Mouse (Mus musculus): ENCODE results near the gene Scn2a. TPM values are rescaled to one million over a fixed set of nuclear protein-coding genes. Genes with fewer than 3 reads are reported as not detected.
A peak's percentile ranks its signal among the peaks of the same experiment; 100 is the strongest.

Gene Scn2a
- polyA plus RNA-seq, 1 experiment from 2014 or later, result 9.5 TPM

GRCm38 (mm10) chr2:65679621-65680020, 59.0 kb downstream of the Scn2a start:
- no peak for ATAC-seq (ENCODE audit: low FRiP score)

GRCm38 (mm10) chr2:65685151-65685550, 64.6 kb downstream of the Scn2a start:
- Histone ChIP-seq H3K36me3 (ENCODE audit: control insufficient read depth, insufficient read depth, low read length) (no peaks in the 10 kb centered on the region), H3K27ac (ENCODE audit: low read depth, low read length) (no peak overlapping the region), H3K27me3 (ENCODE audit: control insufficient read depth, insufficient read depth, low read length) (no peaks in the 10 kb centered on the region), H3K9ac (ENCODE audit: low read length) (no peak overlapping the region), H3K9me3 (ENCODE audit: control insufficient read depth, low read length) (no peaks in the 10 kb centered on the region), H3K4me3 (ENCODE audit: low read depth, low read length) (no peak overlapping the region), H3K4me1 (ENCODE audit: control insufficient read depth, insufficient read depth, low read length) (no peaks in the 10 kb centered on the region), H3K4me2 (no peak overlapping the region)
- 83% methylated on average over 3 of the region's 3 CpGs for WGBS
- ATAC-seq (ENCODE audit: low FRiP score), result no peak
- peak; percentile 72 for DNase-seq (ENCODE audit: low spot score, missing footprints)

More at GRCm38 (mm10) chr2:65679621-65680020, 59.0 kb downstream of the Scn2a start:
- no peaks in the 10 kb centered on the region for H3K36me3 ChIP-seq (ENCODE audit: control insufficient read depth, insufficient read depth, low read length)
- H3K9ac ChIP-seq (ENCODE audit: low read length), result no peak overlapping the region
- H3K27ac ChIP-seq (ENCODE audit: low read depth, low read length), result no peak overlapping the region
- no peaks in the 10 kb centered on the region for H3K27me3 ChIP-seq (ENCODE audit: control insufficient read depth, insufficient read depth, low read length)
- no peak overlapping the region for H3K4me3 ChIP-seq (ENCODE audit: low read depth, low read length)
- DNase-seq (ENCODE audit: low spot score, missing footprints), result no peak
- H3K4me1 ChIP-seq (ENCODE audit: control insufficient read depth, insufficient read depth, low read length), result no peaks in the 10 kb centered on the region
- no peak overlapping the region for H3K4me2 ChIP-seq
- 79% methylated on average over 4 of the region's 4 CpGs for WGBS
- H3K9me3 ChIP-seq (ENCODE audit: control insufficient read depth, low read length), result no peaks in the 10 kb centered on the region

- Histone ChIP-seq H3K27ac (ENCODE audit: low read depth, low read length) (no peak overlapping the region), H3K36me3 (ENCODE audit: control insufficient read depth, insufficient read depth, low read length) (no peaks in the 10 kb centered on the region), H3K4me2 (no peak overlapping the region), H3K27me3 (ENCODE audit: control insufficient read depth, insufficient read depth, low read length) (no peaks in the 10 kb centered on the region), H3K9ac (ENCODE audit: low read length) (no peak overlapping the region), H3K4me1 (ENCODE audit: control insufficient read depth, insufficient read depth, low read length) (no peaks in the 10 kb centered on the region), H3K9me3 (ENCODE audit: control insufficient read depth, low read length) (no peaks in the 10 kb centered on the region), H3K4me3 (ENCODE audit: low read depth, low read length) (no peak overlapping the region)
- WGBS, result 89% methylated on average over 6 of the region's 6 CpGs
- ATAC-seq (ENCODE audit: low FRiP score) (no peak), DNase-seq (ENCODE audit: low spot score, missing footprints) (no peak)
These were observed 70.0 kb downstream of the Scn2a start for GRCm38 (mm10) chr2:65690456-65691184.

- ATAC-seq (ENCODE audit: low FRiP score), result no peak
- Histone ChIP-seq H3K4me2 (no peak overlapping the region), H3K27me3 (ENCODE audit: control insufficient read depth, insufficient read depth, low read length) (no peaks in the 10 kb centered on the region)
These were observed 73.9 kb downstream of the Scn2a start for GRCm38 (mm10) chr2:65694485-65694884.

GRCm38 (mm10) chr2:65695061-65695460, 74.5 kb downstream of the Scn2a start:
- no peak for DNase-seq (ENCODE audit: low spot score, missing footprints)

More at GRCm38 (mm10) chr2:65694485-65694884, 73.9 kb downstream of the Scn2a start:
- H3K27ac ChIP-seq (ENCODE audit: low read depth, low read length), result no peak overlapping the region
- 70% methylated on average over 3 of the region's 3 CpGs for WGBS
- no peaks in the 10 kb centered on the region for H3K36me3 ChIP-seq (ENCODE audit: control insufficient read depth, insufficient read depth, low read length)
- no peak overlapping the region for H3K9ac ChIP-seq (ENCODE audit: low read length)
- no peak for DNase-seq (ENCODE audit: low spot score, missing footprints)
- H3K4me3 ChIP-seq (ENCODE audit: low read depth, low read length), result no peak overlapping the region
- no peaks in the 10 kb centered on the region for H3K4me1 ChIP-seq (ENCODE audit: control insufficient read depth, insufficient read depth, low read length)
- H3K9me3 ChIP-seq (ENCODE audit: control insufficient read depth, low read length), result no peaks in the 10 kb centered on the region

GRCm38 (mm10) chr2:65700246-65700645, 79.7 kb downstream of the Scn2a start:
- H3K9me3 ChIP-seq (ENCODE audit: control insufficient read depth, low read length), result no peaks in the 10 kb centered on the region
- H3K9ac ChIP-seq (ENCODE audit: low read length), result no peak overlapping the region
- DNase-seq (ENCODE audit: low spot score, missing footprints), result no peak
- H3K4me1 ChIP-seq (ENCODE audit: control insufficient read depth, insufficient read depth, low read length), result no peaks in the 10 kb centered on the region
- no peaks in the 10 kb centered on the region for H3K27me3 ChIP-seq (ENCODE audit: control insufficient read depth, insufficient read depth, low read length)
- no peak overlapping the region for H3K4me2 ChIP-seq
- no peak overlapping the region for H3K4me3 ChIP-seq (ENCODE audit: low read depth, low read length)
- WGBS, result 87% methylated on average over 1 of the region's 1 CpGs
- no peak overlapping the region for H3K27ac ChIP-seq (ENCODE audit: low read depth, low read length)
- no peak for ATAC-seq (ENCODE audit: low FRiP score)
- H3K36me3 ChIP-seq (ENCODE audit: control insufficient read depth, insufficient read depth, low read length), result no peaks in the 10 kb centered on the region

More at GRCm38 (mm10) chr2:65695061-65695460, 74.5 kb downstream of the Scn2a start:
- Histone ChIP-seq H3K27me3 (ENCODE audit: control insufficient read depth, insufficient read depth, low read length) (no peaks in the 10 kb centered on the region), H3K9me3 (ENCODE audit: control insufficient read depth, low read length) (no peaks in the 10 kb centered on the region), H3K4me1 (ENCODE audit: control insufficient read depth, insufficient read depth, low read length) (no peaks in the 10 kb centered on the region), H3K9ac (ENCODE audit: low read length) (no peak overlapping the region), H3K36me3 (ENCODE audit: control insufficient read depth, insufficient read depth, low read length) (no peaks in the 10 kb centered on the region), H3K4me2 (no peak overlapping the region), H3K27ac (ENCODE audit: low read depth, low read length) (no peak overlapping the region), H3K4me3 (ENCODE audit: low read depth, low read length) (no peak overlapping the region)
- no peak for ATAC-seq (ENCODE audit: low FRiP score)
- 79% methylated on average over 7 of the region's 7 CpGs for WGBS

GRCm38 (mm10) chr2:65701175-65701574, 80.6 kb downstream of the Scn2a start:
- Histone ChIP-seq H3K4me1 (ENCODE audit: control insufficient read depth, insufficient read depth, low read length) (no peaks in the 10 kb centered on the region), H3K9ac (ENCODE audit: low read length) (no peak overlapping the region), H3K4me2 (no peak overlapping the region), H3K9me3 (ENCODE audit: control insufficient read depth, low read length) (no peaks in the 10 kb centered on the region), H3K4me3 (ENCODE audit: low read depth, low read length) (no peak overlapping the region), H3K27ac (ENCODE audit: low read depth, low read length) (no peak overlapping the region), H3K36me3 (ENCODE audit: control insufficient read depth, insufficient read depth, low read length) (no peaks in the 10 kb centered on the region), H3K27me3 (ENCODE audit: control insufficient read depth, insufficient read depth, low read length) (no peaks in the 10 kb centered on the region)
- no peak for ATAC-seq (ENCODE audit: low FRiP score)
- WGBS, result 87% methylated on average over 3 of the region's 3 CpGs
- no peak for DNase-seq (ENCODE audit: low spot score, missing footprints)

GRCm38 (mm10) chr2:65722219-65722800, 101.7 kb downstream of the Scn2a start:
- no peak for DNase-seq (ENCODE audit: low spot score, missing footprints)
- Histone ChIP-seq H3K9me3 (ENCODE audit: control insufficient read depth, low read length) (no peaks in the 10 kb centered on the region), H3K4me2 (no peak overlapping the region), H3K27me3 (ENCODE audit: control insufficient read depth, insufficient read depth, low read length) (no peaks in the 10 kb centered on the region), H3K4me3 (ENCODE audit: low read depth, low read length) (no peak overlapping the region), H3K4me1 (ENCODE audit: control insufficient read depth, insufficient read depth, low read length) (no peaks in the 10 kb centered on the region), H3K9ac (ENCODE audit: low read length) (no peak overlapping the region), H3K36me3 (ENCODE audit: control insufficient read depth, insufficient read depth, low read length) (no peaks in the 10 kb centered on the region), H3K27ac (ENCODE audit: low read depth, low read length) (no peak overlapping the region)
- WGBS, result 94% methylated on average over 6 of the region's 6 CpGs
- ATAC-seq (ENCODE audit: low FRiP score), result no peak

GRCm38 (mm10) chr2:65745400-65745799, 124.8 kb downstream of the Scn2a start:
- WGBS, result 87% methylated on average over 5 of the region's 5 CpGs
- Histone ChIP-seq H3K4me1 (ENCODE audit: control insufficient read depth, insufficient read depth, low read length) (no peaks in the 10 kb centered on the region), H3K4me3 (ENCODE audit: low read depth, low read length) (no peak overlapping the region), H3K4me2 (no peak overlapping the region), H3K9ac (ENCODE audit: low read length) (no peak overlapping the region), H3K36me3 (ENCODE audit: control insufficient read depth, insufficient read depth, low read length) (no peaks in the 10 kb centered on the region), H3K9me3 (ENCODE audit: control insufficient read depth, low read length) (no peaks in the 10 kb centered on the region), H3K27ac (ENCODE audit: low read depth, low read length) (no peak overlapping the region), H3K27me3 (ENCODE audit: control insufficient read depth, insufficient read depth, low read length) (no peaks in the 10 kb centered on the region)
- DNase-seq (ENCODE audit: low spot score, missing footprints), result no peak
- no peak for ATAC-seq (ENCODE audit: low FRiP score)
